In genomic region chr11:100603813-100604212, GRCm38 (mm10) we compare ENCODE assay signal across 21 mouse cellular contexts. TPM values are rescaled to one million over a fixed set of nuclear protein-coding genes. Genes with fewer than 3 reads are reported as not detected.
DNase-seq lines count a peak whose midpoint lies in the region; ATAC-seq and TF ChIP-seq lines count a peak whose summit lies in the region.
"Had no signal": no experiment of that assay in that cellular context is flagged by ENCODE, and none has a peak within 500 bp of the region (broad histone marks: within the 10 kb centered on the region; RNA-seq: fewer than 3 reads in every experiment).

No protein-coding gene starts in this region.

- 61% methylated on average over 8 of the region's 8 CpGs for WGBS in heart, embryonic 16.5 days

- H3K4me1 ChIP-seq in heart, embryonic 16.5 days (ENCODE audit: control insufficient read depth, insufficient read depth, low read length) = peaks cover 15% of the 10 kb centered on the region
- H3K4me1 ChIP-seq: embryonic facial prominence, embryonic 12.5 days had no signal

- peaks cover 31% of the 10 kb centered on the region for H3K36me3 ChIP-seq in heart, embryonic 16.5 days (ENCODE audit: control insufficient read depth, insufficient read depth)

- DNase-seq in cerebellum, adult 9-11 months = peak; percentile 55
- no peak for DNase-seq in cerebellum, adult 8-10 months
- DNase-seq in heart, postnatal 36 days = no peak
- no peak for DNase-seq in left cerebral cortex, adult 2 months (ENCODE audit: extremely low spot score in 1 of 2, low spot score in 2 of 2)
- no peak for DNase-seq in left cerebral cortex, adult 8-10 months (ENCODE audit: low spot score in 2 of 2)
- DNase-seq in brain, adult 2 months (ENCODE audit: low read depth, low spot score) = peak; percentile 83
- no peak for DNase-seq in T-cell, adult 2 months (ENCODE audit: low spot score)
- DNase-seq: adrenal gland, postnatal 10 days; B cell, adult 2 months; gastrocnemius, postnatal 25 days; kidney, adult 11 months; kidney, postnatal 36 days; midbrain, embryonic 14.5 days; thymus, postnatal 25 days had no signal

- H3K27me3 ChIP-seq in heart, embryonic 16.5 days (ENCODE audit: control insufficient read depth, insufficient read depth, low read length) = no peaks in the 10 kb centered on the region
- H3K27me3 ChIP-seq: embryonic facial prominence, embryonic 12.5 days; lung, embryonic 15.5 days had no signal

- intact Hi-C loops in heart, postnatal 36 days (cut with DNase I) = no loop called here
- intact Hi-C loops in left cerebral cortex, adult 2 months (cut with DNase I) = no loop called here

- no peak overlapping the region for H3K4me3 ChIP-seq in heart, embryonic 16.5 days (ENCODE audit: low read length)
- no peak overlapping the region for H3K4me3 ChIP-seq in left cerebral cortex, adult 2 months
- H3K4me3 ChIP-seq: embryonic facial prominence, embryonic 12.5 days; lung, embryonic 15.5 days had no signal

- H3K27ac ChIP-seq in heart, embryonic 16.5 days (ENCODE audit: low read length) = peak overlapping the region; percentile 5
- peak overlapping the region; percentile 30; the same call in 1 of the 2 replicates for H3K27ac ChIP-seq in left cerebral cortex, adult 2 months
- H3K27ac ChIP-seq: embryonic facial prominence, embryonic 12.5 days; lung, embryonic 15.5 days; macrophage had no signal

- H3K4me2 ChIP-seq in heart, embryonic 16.5 days (ENCODE audit: low read depth, low read length) = no peak overlapping the region
- H3K4me2 ChIP-seq: embryonic facial prominence, embryonic 12.5 days; heart, embryonic 11.5 days; liver, embryonic 11.5 days; lung, embryonic 15.5 days had no signal

- ATAC-seq in heart, embryonic 16.5 days (replicated peaks; ENCODE audit: extremely low read depth, insufficient read depth, low FRiP score) = no peak

- no peaks in the 10 kb centered on the region for H3K9me3 ChIP-seq in heart, embryonic 16.5 days (replicated peaks; ENCODE audit: control insufficient read depth, low read length)
- H3K9me3 ChIP-seq: embryonic facial prominence, embryonic 12.5 days; lung, embryonic 15.5 days had no signal

- no peak overlapping the region for H3K9ac ChIP-seq in heart, embryonic 16.5 days (ENCODE audit: low read length)
- H3K9ac ChIP-seq: embryonic facial prominence, embryonic 12.5 days; lung, embryonic 15.5 days had no signal

- no peak for TF ChIP-seq CTCF in left cerebral cortex, adult 2 months (IDR thresholded peaks at IDR 0.05)

RNA-seq across cellular contexts. Expression of gene Nkiras2, which starts 15.2 kb away (rescaled TPM):
- 78.8 and 81.5 TPM in 2 replicates for polyA plus RNA-seq in heart, embryonic 16.5 days (2015; fragmentation: Nextera tagmentation; extraction: Ambion mirVana)
- total RNA-seq in heart, postnatal 36 days (2021) = 10 to 100 TPM; 57.2 to 59.2 TPM
- total RNA-seq in left cerebral cortex, adult 2 months (2021) = 10 to 100 TPM; 13.2 to 13.6 TPM
- total RNA-seq in left cerebral cortex, adult 8-10 months (2022) = 10 to 100 TPM; 12.1 to 15.5 (median 13.2) TPM

RNA-seq across cellular contexts. Expression of gene Dnajc7, which starts 16.2 kb away (rescaled TPM):
- 219 and 228 TPM in 2 replicates for polyA plus RNA-seq in heart, embryonic 16.5 days (2015; fragmentation: Nextera tagmentation; extraction: Ambion mirVana)
- total RNA-seq in heart, postnatal 36 days (2021) = 100 to 1,000 TPM; 123 to 133 TPM
- 100 to 1,000 TPM; 248 to 263 TPM for total RNA-seq in left cerebral cortex, adult 2 months (2021)
- 100 to 1,000 TPM; 241 to 278 (median 260) TPM for total RNA-seq in left cerebral cortex, adult 8-10 months (2022)

RNA-seq across cellular contexts. Expression of gene Cnp, which starts 29.1 kb away (rescaled TPM):
- 24.8 and 32.1 TPM in 2 replicates for polyA plus RNA-seq in heart, embryonic 16.5 days (2015; fragmentation: Nextera tagmentation; extraction: Ambion mirVana)
- 1 to 10 TPM; 5.5 to 7.2 TPM for total RNA-seq in heart, postnatal 36 days (2021)
- 100 to 1,000 TPM; 117 to 121 TPM for total RNA-seq in left cerebral cortex, adult 2 months (2021)
- total RNA-seq in left cerebral cortex, adult 8-10 months (2022) = 100 to 1,000 TPM; 220 to 251 (median 229) TPM

RNA-seq across cellular contexts. Expression of gene Ttc25, which starts 58.4 kb away (rescaled TPM):
- 0.85 and 0.94 TPM in 2 replicates for polyA plus RNA-seq in heart, embryonic 16.5 days (2015; fragmentation: Nextera tagmentation; extraction: Ambion mirVana)
- under 1 TPM; 0.22 to 0.49 TPM for total RNA-seq in heart, postnatal 36 days (2021)
- 1 to 10 TPM; 1.0 to 1.4 TPM for total RNA-seq in left cerebral cortex, adult 2 months (2021)
- total RNA-seq in left cerebral cortex, adult 8-10 months (2022) = 1 to 10 TPM in 3 of 4 experiments, under 1 TPM in 1; 0.98 to 2.2 (median 1.8) TPM
- total RNA-seq: hematopoietic stem cell, adult 5-6 weeks had no signal

Comparison
In these comparisons a context has a peak if more than half of its experiments do, and no peak if none do; other contexts are left out.
1. DNase-seq: peak in cerebellum, adult 9-11 months (single experiment) and brain, adult 2 months (single experiment); none in cerebellum, adult 8-10 months (single experiment), heart, postnatal 36 days (0 of 2), left cerebral cortex, adult 2 months (0 of 2), left cerebral cortex, adult 8-10 months (0 of 2) and T-cell, adult 2 months (single experiment).
2. RNA of gene Cnp, which starts 29.1 kb away (total RNA-seq): 220 to 251 TPM in left cerebral cortex, adult 8-10 months and 117 to 121 TPM in left cerebral cortex, adult 2 months; 5.5 to 7.2 TPM in heart, postnatal 36 days; every median in the first group is over 10 times any median in the second.